Mouse (Mus musculus): ENCODE data around the gene Gm20388.

Gene Gm20388

GRCm38 (mm10) chr8:120412911-120413625 lies 502.4 kb downstream of the Gm20388 start:
- no peak for DNase-seq (ENCODE audit: low read depth, low spot score)

- DNase-seq (ENCODE audit: low read depth, low spot score), result no peak
Measured at GRCm38 (mm10) chr8:120413626-120413988, 503.0 kb downstream of the Gm20388 start.

DNA sequence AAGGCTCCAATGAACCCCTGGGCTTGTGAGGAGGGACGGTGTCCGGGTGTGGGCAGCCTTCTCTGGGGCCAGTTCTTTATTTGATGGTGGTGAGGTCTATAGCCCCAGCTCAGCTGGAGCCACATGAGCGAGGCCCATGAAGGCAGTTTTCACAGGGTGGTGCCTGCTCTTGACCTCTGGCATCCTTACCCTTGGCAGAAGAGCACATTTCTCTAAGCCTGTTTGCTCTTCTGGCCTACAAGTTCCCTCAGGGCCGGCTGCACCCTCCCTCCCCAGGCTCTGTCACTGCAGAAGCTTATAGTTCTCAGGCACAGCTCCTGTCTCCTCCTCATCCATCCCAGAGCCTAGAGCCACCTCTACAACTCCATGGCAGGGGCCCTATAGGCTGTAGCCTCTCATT lies 503.6 kb downstream of the Gm20388 start:
- DNase-seq (ENCODE audit: low read depth, low spot score), result no peak

DNA sequence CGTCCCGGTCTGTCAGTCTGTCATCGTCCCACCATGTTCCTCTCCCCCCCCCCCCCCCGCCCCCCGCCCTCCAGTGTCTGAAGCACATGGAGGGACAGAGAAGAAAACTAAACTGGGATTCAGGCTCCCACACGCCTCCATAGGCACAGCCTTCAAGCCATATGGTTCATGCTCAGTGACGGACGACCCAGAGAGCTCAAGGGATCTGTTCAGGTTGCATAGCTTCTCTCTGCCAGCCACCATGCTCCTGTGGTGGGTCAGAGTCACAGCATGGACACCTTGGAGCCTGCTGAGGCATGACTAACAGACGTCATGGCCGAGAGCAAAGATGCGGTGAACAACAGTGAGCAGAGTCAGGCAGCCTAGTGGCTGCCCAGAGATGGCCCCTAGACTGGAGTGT lies 504.8 kb downstream of the Gm20388 start:
- no peak for DNase-seq (ENCODE audit: low read depth, low spot score)

DNA sequence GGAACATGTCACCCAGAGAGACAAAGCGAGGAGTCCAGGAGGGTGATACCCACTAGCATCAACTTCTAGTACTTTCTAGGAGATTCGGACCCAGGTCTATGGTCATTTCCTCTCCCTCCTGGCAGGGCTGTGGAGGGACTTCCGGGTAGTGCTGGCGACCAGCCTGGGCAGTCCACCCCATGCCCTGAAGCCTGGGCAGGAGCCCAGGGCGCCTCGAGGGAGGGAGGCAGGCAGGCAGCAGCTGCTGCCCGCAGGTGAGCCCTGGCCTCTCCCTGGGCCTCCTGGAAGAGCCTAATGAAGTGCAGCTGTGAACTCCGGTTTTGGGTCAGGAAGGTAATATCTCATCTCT lies 505.5 kb downstream of the Gm20388 start:
- DNase-seq (ENCODE audit: low read depth, low spot score), result no peak

DNA sequence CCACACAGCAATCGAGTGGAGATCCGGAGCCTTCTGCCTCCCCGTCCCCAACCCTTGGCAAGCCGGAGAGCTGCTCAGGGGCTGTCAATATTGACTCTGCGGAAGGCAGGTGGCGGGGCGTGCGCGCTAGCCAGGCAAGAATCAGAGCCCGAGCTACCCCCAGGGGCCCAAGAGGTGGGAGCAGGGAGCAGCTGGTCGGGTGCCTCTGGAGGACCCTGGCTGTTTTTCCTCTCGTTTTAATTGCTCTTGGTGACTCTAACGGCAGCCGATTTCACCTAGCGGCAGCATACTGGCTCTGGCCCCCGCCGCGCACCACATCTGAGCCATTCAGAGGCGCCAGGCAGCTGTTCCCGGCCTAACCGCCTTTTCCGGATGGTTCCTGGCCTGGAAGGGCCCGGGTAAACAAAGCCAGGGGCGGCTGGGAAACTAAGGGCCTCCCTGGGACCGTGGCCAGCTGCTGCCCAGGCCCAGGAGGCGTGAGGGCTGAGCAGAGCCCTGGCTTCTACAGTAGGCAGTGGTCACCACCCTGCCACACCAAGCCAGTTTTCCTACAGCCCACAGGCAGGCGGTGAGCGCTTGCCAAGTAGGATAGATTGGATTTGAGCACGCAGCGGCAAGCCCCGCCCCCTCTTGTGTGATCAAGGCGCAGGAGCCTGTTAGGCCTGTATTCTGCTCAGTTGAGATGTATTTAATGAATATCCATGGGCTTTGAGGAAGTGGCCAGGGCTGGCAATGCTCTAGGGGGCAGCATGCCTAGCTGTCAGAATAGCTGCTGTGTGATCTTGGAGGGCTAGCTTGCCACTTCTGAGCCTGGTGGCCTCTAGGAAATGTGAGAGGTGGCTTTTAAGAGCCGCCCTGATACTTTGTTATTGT lies 506.1 kb downstream of the Gm20388 start:
- no peak for DNase-seq (ENCODE audit: low read depth, low spot score)

GRCm38 (mm10) chr8:120418188-120418587 lies 507.5 kb downstream of the Gm20388 start:
- no peak for DNase-seq (ENCODE audit: low read depth, low spot score)

DNA sequence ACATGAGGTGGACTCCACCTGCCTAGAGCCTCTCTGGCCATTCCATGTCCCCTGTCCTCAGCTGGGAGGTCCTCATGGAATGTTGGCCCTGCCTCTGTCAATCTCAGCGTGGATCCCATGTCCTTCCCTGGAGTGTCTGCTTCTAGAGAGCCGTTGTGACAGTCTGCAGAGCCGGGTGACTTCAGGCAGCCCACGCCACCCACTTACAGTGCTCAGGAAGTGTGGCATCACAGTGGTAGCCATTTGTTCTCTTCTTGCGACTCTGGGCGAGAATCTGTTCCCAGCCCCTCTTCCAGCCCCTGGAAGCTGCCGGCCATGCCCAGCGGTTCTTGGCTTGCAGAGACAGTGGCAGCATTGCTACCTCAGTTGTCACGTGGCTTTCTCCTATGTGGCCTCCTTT lies 509.0 kb downstream of the Gm20388 start:
- DNase-seq (ENCODE audit: low read depth, low spot score), result no peak

DNA sequence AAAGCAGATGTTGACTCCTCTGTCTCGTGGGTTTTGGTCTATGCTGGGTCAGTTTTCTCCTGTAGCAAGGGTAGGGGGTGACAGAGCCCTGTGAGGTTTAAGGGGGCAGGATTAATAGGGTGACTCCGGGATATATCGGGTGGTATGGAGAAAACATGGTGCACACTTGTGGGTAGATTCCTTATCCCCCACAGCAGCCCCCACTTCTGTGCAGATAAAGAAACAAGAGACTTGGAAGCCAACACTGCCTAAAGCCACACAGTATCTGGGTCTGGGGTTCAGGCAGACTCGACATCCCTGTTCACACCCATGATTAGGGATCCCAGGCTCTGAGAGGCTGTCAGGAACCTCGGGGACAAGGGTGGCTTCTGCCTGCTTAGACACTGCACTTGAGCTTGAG lies 509.6 kb downstream of the Gm20388 start:
- no peak for DNase-seq (ENCODE audit: low read depth, low spot score)

GRCm38 (mm10) chr8:120421638-120422037 lies 511.0 kb downstream of the Gm20388 start:
- no peak for DNase-seq (ENCODE audit: low read depth, low spot score)

- no peak for DNase-seq (ENCODE audit: low read depth, low spot score)
Measured at GRCm38 (mm10) chr8:120422236-120422635, 511.6 kb downstream of the Gm20388 start.

- no peak for DNase-seq (ENCODE audit: low read depth, low spot score)
Measured at GRCm38 (mm10) chr8:120423576-120423975, 512.9 kb downstream of the Gm20388 start.

- DNase-seq (ENCODE audit: low read depth, low spot score), result no peak
Measured at GRCm38 (mm10) chr8:120424829-120425198, 514.2 kb downstream of the Gm20388 start.

DNA sequence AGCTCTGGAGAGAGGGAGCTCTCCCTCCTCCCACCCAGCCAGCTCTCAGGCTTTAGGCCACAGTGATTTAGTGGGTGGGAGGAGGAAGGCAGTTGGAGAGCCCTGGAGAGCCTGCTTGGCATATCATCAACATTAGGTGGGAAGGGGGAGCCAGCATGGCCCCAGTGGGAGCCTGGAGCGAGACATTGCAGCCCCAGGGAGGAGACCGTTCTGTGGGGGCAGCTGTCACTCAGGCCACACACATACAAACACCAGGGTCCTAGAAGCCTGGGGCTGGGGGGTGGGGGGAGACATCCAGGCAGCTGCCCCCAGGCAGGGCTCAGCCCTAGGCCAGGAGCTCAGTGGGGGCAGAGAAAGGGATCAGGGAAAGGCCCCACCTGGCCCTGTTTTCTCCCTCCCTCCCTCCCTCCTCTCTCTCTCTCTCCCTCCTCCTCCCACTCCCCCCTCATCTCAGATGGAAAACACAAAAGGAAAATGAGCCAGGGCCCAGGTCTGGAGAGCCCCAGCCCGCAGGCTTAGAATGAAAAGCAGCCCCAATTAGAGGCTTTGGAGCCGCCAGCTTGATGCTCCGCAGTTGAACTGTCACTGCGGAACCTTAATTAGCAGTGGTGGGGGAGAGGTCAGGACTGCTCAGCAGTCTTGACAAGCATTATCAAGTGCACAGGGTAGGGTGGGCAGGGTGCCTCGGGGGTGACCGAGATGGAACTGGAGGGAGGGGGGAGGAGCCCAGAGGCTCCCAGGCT lies 514.7 kb downstream of the Gm20388 start:
- DNase-seq (ENCODE audit: low read depth, low spot score), result no peak

DNA sequence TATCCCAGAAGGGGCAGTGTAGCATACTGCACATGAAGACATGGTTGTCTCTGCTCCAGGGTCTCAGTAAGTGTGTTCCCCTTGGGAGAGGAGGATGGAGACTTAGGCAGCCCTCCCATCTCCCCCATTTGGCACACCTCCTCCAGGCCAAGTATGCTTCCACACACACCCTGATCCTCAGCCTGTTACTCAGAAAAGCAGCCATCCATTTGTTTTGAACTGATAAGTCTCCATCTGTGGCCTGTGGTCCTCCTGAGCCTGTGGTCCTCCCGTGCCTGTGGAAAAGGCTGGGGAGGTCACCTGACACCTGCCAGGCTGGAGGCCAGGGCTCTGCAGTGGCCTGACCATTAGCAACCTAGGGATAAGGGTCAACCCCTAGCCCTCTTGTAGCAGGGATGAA lies 515.5 kb downstream of the Gm20388 start:
- DNase-seq (ENCODE audit: low read depth, low spot score), result no peak

DNA sequence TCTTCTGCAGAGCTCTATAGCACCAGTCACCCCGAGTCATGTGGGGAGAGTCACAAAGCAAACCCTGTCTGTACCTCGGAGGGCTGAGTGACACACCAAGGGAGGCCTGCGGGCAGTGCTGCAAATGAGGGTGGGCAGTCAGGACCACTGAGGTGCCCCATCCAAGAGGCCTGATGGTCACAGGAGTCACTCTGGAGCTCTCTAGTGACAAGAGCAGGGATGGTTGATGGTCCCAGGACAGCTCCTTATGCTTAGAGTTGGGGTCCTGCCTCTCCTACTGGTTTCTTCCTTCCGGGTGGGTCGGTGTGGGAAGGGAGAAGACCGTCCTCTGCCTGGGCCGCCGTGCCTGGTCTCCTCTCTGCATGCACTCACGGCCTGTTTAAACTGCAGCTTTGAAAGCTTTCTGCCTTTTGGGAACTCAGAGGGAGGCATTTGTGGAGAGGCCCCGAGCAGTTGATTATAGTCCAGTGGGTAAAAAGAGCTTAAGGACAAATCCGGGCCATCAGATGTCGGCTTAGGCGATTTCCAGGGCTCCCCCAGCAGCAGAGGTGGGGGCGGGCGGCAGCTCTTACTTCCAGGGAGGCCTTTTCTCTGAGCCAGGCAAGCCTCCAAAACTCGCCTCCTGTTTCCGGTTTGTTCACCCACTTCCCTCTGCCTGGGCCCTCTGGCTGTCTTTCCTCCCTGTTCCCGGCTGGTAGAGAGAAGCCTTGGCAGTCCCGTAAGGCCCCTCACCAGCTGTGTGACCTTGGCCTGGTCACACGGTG lies 516.2 kb downstream of the Gm20388 start:
- DNase-seq (ENCODE audit: low read depth, low spot score), result peak; percentile 75

- DNase-seq (ENCODE audit: low read depth, low spot score), result no peak
Measured at GRCm38 (mm10) chr8:120428492-120428891, 517.9 kb downstream of the Gm20388 start.

DNA sequence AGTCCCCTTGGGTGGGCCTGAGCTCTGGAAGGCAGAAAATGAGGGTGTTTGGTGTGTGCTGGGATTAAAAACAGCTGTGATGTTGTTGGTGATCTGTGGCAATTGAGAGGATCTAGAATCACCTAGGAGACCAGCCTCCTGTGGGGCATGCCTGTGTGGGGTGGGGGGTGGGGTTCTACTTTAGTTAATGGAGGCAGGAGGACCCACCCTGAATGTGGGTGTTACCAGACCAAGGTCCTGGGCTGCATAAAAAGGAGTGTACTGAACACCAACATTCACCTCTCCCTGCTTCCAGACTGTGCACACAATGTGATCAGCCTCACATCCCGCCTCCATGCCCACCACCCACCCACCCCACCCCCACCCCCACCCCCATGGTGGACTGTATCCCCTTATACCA lies 518.5 kb downstream of the Gm20388 start:
- DNase-seq (ENCODE audit: low read depth, low spot score), result no peak

DNA sequence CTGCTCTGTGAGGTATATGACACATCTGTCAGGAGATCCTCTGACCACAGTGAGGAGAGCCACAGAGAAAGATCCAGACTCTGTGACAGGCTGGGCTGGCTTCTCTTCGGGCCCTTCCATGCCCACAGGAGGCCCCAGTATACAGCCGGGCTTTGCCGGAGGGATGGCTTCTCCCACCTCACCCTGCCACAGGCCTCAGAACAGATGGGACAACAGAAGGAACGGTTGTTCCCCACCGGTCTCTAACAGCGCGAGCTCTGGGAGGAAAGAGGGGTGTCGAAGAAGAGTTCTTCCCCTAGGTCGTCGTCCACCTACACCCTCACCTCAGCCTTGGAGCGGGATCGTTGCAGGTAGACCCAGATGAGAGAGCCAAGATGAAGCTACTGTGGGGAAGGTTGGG lies 520.4 kb downstream of the Gm20388 start:
- no peak for DNase-seq (ENCODE audit: low read depth, low spot score)

DNA sequence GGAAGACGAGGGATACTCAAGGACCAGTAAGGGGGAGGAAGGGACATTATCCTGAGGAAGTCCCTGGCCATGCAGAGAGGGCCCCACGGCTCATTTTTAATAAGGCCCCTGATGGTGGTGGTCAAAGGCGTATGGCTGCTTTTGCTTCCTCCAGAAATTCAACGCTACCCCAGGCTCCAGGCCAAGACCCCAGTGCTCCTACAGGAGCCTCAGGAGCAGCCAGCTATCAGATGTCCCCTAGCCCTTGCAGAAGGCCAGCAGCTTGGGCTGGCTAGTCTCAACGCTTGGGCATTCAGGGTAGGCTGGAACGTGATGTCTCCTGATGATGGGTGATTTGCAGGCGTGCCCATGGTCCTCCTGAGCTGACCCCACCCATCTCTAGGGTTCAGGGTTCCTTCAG lies 521.8 kb downstream of the Gm20388 start:
- no peak for DNase-seq (ENCODE audit: low read depth, low spot score)

GRCm38 (mm10) chr8:120433143-120433542 lies 522.5 kb downstream of the Gm20388 start:
- no peak for DNase-seq (ENCODE audit: low read depth, low spot score)

DNA sequence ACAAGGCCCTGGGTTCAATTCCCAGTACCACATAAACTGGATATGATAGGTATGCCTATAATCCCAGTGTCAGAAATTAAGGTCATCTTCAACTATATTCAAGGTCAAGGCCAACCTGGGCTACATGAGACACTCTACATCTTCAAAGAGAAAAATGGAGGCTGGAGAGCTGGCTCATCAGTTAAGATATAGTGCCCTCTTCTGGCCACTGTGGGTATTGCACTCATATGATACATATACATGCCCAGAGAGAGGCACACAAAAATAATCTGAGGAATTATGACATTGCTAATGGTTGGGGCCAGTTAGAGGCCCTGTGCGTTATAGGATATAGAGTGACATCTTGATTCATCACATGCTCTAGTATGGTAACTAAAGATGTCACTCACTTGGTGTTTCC lies 523.1 kb downstream of the Gm20388 start:
- no peak for DNase-seq (ENCODE audit: low read depth, low spot score)

All from retina, adult 2 months (tissue).